Mouse (Mus musculus) neural tube, embryonic 10.5 days (tissue): ENCODE data around the gene Wdr86.
"Not testable (repeated sequence)": the region's sequence is repeated elsewhere in the genome, so short reads cannot be mapped to it uniquely, and the experiment has no call there.

Source experiments
- DNase-seq: peaks from one replicate; pipeline ENCODE4 v3.0.0-alpha.2; 2017; ENCODE audit warnings: low spot score; ENCODE audit errors: extremely low spot score

Gene Wdr86

GRCm38 (mm10) chr5:24733134-24733533 is 2.6 kb upstream of the Wdr86 start:
- DNase-seq: peak; percentile 75

DNA sequence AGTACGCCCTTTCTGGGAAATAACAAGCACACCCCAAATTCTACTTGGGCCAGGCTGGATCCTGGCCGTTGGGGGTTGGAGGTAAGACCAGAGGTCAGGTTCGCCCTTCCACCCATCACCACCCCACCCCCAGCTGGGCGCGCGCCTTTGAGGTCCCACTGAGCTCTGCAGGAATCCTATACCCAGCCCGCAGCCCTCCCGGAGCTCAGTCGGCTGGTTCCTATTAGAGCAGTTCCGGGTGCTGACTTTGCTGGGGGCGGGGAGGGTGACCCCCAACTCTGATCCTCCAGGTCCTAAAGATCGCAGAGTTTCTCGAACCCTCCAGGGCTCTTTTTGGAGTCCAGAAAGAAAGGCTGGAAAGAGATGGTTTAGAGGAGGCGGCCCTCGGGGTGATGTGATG is 459 bp upstream of the Wdr86 start:
- DNase-seq: peak; percentile 57

- DNase-seq: peak; percentile 53
Measured at GRCm38 (mm10) chr5:24729797-24730487, 585 bp downstream of the Wdr86 start.

DNA sequence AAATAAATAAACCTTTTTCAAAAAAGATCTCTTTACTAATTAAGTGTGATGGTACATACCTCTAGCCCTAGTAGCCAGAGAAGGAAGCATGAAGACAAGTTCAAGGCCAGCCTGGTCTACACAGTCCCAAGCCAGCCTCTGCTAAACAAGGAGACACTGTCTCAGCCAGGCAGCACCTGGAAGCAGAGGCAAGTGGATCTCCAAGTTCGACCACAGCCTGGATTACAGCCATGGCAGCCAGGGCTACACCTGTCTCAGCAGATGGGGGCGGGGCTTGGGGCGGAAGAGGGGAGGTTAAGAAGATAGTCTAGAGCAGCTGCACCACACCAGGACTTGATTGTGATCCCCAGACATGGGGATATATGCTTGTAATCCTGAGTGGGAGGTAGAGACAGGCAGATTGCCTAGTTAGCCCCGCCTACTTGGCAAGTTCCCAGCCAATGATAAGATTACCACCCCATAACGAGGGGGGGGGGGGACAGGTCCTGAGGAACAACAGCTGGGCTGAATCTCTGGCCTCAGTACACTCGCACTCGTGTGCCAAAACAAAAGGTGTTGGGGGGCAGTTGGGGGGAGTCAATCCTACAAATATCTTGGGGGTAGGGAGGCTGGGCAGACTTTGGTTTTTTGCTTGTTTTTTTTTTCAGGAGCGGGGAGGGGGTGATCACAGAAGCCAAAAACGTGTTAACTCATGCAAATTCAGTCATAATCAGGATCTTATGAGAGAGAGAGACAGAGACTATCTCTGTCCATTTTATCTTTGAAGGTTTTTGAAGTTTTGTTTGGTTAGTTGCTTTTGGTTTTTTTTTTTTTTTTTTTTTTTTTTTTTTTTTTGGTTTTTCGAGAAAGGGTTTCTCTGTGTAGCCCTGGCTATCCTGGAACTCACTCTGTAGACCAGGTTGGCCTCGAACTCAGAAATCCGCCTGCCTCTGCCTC is 3.4 kb downstream of the Wdr86 start:
- DNase-seq: no peak

- DNase-seq: no peak
Measured at GRCm38 (mm10) chr5:24725897-24726296, 4.6 kb downstream of the Wdr86 start.

DNA sequence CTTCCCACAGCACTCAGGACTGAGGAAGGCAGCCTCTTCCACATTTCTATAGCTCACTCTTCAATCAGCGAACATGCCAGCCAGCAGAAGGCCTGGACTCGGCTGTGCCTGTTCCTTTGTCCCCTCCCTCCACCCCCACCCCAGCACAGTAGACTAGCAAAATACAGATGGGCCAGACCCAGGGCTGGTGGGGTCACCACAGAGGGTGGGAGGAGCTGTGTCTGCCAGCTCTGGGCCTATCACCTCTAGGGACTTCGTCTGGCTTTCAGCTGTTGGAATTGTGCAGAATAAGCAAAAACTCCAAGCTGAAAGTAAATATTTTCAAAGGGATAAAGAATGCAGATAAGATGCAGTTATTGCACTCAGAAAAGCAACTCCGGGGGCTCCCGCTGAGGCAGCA is 5.7 kb downstream of the Wdr86 start:
- DNase-seq: peak; percentile 29

- DNase-seq: no peak
Measured at GRCm38 (mm10) chr5:24724270-24724634, 6.3 kb downstream of the Wdr86 start.

DNA sequence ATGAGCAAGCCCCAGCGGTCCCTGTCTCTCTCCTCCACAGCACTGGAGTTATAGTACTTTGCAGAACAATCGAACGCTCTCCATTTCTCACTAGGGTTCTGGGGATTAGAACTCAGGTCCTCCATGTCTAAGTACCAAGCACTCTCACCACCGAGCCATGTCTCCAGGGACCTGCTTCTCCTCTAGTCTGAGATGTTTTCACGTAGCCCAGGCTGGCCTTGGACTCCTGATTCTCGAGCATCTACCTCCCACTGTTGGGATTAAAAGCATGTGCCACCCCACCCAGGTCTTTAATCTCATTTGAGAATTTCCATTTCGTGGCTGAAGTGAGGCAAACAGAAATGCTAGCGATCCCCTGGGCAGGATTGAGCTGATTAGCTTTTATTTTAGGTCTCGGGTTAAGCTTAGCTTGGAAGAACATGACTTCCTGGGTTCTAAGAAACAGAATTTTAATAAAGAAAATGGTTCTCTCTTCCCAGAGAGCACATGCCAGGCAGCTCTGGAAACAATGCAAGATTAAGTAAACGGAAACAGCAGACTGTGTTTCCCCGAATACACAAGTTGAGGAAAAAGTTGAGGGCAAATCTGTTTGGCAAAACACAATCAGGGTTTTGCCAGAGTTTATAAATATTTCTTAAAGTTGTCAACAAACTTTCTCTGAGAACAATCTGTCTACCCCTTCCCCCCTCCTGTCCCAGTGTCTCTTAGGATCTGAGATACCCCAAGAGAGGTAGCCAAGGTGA is 6.8 kb downstream of the Wdr86 start:
- DNase-seq: no peak

GRCm38 (mm10) chr5:24719852-24720251 is 10.7 kb downstream of the Wdr86 start:
- no peak for DNase-seq

DNA sequence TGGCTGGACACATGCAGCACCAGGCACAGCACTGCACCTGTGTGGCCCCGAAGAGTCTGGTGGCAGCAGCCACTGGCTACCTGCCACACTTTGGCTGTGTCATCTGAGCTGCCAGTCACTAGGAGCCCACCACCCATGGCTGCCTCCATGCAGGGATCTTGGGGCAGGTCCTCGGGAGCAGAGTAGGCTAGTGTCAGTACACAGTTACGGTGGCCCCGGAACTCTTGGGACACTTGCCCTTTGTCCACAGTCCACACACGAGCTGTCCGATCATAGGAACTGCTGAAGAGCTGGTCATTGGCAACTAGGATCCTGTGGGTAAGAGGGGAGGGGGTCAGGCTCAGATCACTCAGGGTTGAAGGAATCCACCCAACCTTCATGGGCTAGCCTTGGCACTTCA is 12.5 kb downstream of the Wdr86 start:
- no peak for DNase-seq

GRCm38 (mm10) chr5:24713987-24714386 is 16.5 kb downstream of the Wdr86 start:
- no peak for DNase-seq

GRCm38 (mm10) chr5:24713199-24713598 is 17.3 kb downstream of the Wdr86 start:
- no peak for DNase-seq

- no peak for DNase-seq
Measured at GRCm38 (mm10) chr5:24711615-24712014, 18.9 kb downstream of the Wdr86 start.

- DNase-seq: no peak
Measured at GRCm38 (mm10) chr5:24709962-24710361, 20.6 kb downstream of the Wdr86 start.

DNA sequence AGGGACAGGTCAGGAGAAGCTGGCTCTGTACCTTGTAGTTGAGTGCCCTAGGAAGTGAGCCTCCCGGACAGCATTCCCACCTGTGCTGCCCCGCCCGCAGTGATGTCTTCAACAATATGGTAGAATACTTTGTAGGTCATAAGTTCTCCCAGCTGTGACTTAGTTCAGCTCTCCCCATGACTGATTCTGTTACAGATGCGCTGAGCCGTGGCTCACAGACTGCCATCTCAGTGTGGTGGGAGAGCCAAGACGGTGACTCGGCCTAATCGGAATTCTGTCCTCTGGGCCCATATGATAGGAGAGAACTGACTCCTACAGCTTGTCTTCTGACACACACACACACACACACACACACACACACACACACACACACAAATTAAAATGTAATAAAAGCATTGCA is 25.9 kb downstream of the Wdr86 start:
- DNase-seq: no peak

DNA sequence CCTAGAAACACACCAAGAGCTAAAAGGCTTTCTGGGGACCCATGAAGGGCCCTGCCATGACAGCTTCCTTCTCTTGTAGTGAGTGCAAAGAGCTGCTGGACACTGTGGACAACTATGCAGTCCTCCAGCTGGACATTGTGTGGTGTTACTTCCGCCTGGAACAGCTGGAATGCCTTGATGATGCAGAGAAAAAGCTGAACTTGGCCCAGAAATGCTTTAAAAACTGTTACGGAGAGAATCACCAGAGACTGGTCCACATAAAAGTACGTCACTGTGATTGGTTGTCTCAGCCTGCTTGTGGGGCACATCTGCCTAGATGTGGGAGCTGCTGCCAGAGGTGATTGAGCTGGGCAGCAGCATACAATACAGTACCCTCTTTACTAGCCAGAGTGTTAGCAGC is 29.3 kb downstream of the Wdr86 start:
- DNase-seq: no peak

DNA sequence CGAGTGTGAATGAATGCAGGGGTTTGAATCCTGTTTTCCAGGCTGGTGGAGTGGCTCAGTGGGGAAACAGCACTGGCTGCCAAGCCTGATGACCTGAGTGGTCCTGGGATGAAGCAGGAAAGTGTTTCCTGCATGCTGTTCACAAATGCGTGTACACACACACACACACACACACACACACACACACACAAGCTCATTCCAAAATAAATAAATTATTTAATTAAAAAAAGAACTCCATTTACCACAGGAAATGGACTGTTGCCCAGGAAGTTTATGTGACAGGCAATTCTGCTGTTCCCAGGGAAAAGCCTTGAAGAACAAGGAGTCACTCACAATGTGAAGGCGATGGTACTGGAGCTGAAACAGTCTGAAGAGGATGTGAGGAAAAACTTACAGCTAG is 33.8 kb downstream of the Wdr86 start:
- DNase-seq: no peak

- DNase-seq: no peak
Measured at GRCm38 (mm10) chr5:24687696-24688095, 42.8 kb downstream of the Wdr86 start.

DNA sequence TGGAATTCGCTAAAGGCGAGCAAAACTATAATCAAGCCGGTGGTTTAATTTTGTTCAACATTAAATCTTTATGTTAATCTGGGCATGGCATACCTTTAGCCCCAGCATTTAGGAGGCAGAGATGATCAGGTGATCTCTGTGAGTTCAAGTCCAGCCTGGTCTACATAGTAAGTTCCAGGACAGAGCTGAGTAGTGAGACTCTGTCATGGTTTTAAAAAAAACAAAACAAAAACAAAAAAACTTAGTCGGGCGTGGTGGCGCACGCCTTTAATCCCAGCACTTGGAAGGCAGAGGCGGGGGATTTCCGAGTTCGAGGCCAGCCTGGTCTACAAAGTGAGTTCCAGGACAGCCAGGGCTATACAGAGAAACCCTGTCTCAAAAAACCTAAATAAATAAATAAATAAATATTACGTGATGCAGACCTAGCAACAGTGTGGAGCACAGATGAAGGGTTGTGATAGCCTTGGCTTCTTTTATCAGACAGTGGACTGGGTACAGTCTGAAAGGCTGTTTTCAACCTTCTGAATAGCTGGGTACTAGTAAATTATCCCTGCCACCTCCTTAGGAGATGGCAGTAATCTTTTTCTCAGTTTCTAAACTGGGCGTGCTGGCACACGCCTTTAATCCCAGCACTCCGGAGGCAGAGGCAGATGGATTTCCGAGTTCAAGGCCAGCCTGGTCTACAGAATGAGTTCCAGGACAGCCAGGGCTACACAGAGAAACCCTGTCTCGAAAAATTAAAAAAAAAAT is 43.7 kb downstream of the Wdr86 start:
- DNase-seq: not testable (repeated sequence)

DNA sequence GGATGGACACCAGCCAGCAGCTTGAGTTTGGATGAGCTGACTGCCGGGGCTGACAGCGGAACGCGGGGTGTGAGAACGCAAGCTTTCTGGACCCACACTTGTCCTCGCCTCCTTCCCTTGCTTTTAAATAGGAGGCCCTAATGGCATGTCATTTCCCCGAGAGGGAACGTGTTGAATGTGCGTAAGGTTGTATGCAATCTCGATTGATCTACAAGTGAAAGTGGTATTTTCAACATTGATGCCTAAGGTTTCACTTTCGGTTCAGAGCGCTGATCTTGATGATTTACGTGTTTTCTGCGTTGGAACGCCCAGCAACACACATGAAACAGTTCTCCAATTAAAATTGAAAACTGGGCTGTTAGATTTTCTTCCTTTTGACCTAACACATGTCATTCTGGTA is 44.4 kb downstream of the Wdr86 start:
- no peak for DNase-seq

DNA sequence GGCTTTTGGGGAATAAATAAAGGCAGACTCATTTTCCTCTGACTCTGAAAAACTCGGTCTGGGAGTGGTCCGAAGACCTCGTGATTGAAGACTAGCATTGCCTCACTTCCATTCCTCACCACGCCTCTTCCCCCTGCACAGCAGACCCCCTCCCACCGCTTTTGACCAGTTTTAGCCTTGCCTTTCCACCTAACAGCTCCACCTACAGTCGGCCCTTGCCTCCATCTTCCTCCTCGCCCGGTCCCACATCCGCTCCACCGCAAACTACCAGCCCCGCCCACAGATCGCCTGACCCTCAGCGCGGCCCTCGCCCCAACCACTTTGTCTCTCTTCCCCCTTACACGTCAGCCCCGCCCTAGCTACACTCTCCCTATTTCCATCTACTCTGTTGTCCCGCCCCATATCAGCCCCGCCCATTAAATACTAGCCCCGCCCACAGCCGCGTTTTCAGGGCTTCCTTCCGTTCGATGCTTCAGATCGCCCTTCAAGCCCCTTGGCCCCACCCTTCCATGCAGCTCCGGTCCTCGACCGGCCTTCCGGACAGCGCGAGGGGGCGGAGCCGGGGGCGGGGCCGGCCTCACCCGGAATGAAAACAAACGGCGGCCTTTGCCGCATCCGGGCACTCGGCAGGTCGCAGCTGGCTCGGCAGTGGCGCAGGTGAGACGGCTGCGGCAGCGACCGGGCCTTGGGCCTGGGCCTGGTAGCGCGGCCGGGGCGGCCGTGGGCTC is 45.0 kb downstream of the Wdr86 start, which contains the start of gene Nub1:
TSS of gene Nub1 (plus strand) at position 167 of the 728 bp plus-strand sequence.
- peak; percentile 100 for DNase-seq
